Mouse (Mus musculus) layer of hippocampus, adult 8-10 months (tissue): Measurements from ENCODE around the gene Rnf10. TPM values are rescaled to one million over a fixed set of nuclear protein-coding genes. Genes with fewer than 3 reads are reported as not detected.

Experiments
- DNase-seq, 2 experiments: peaks; one replicate each; pipeline ENCODE4 v3.0.0; 2022; ENCODE audit warnings: low spot score in 2 of 2
- total RNA-seq, 4 experiments: library from RNA; stranded (reverse); gene quantifications; 2 replicates each; pipeline ENCODE4 v1.2.4; 2022

Gene Rnf10
- total RNA-seq, 4 experiments from 2014 or later = 226 to 251 (median 245) TPM

GRCm38 (mm10) chr5:115237803-115238728 lies 34.6 kb downstream of the Rnf10 start:
- peak; percentile 81 to 90 for DNase-seq

- DNase-seq = peak; percentile 76 to 91
These were observed 36.9 kb downstream of the Rnf10 start, which contains the start of gene Pop5 for GRCm38 (mm10) chr5:115235786-115236263. Pop5 (plus strand) TSS chr5:115235836.

- DNase-seq = peak; percentile 65 to 71
These were observed 37.4 kb downstream of the Rnf10 start for GRCm38 (mm10) chr5:115235323-115235771.

- DNase-seq = no peak
These were observed 38.2 kb downstream of the Rnf10 start for GRCm38 (mm10) chr5:115234519-115234918.

GRCm38 (mm10) chr5:115233031-115233780 lies 39.5 kb downstream of the Rnf10 start:
- DNase-seq = no peak

- no peak for DNase-seq
These were observed 40.2 kb downstream of the Rnf10 start for GRCm38 (mm10) chr5:115232516-115232915.

GRCm38 (mm10) chr5:115231552-115232120 lies 41.1 kb downstream of the Rnf10 start:
- no peak for DNase-seq

GRCm38 (mm10) chr5:115230830-115231551 lies 41.7 kb downstream of the Rnf10 start:
- no peak for DNase-seq

GRCm38 (mm10) chr5:115222485-115222884 lies 50.2 kb downstream of the Rnf10 start:
- no peak for DNase-seq

GRCm38 (mm10) chr5:115220931-115221640 lies 51.6 kb downstream of the Rnf10 start:
- DNase-seq = peak in 1 of 2 experiments; percentile 40

GRCm38 (mm10) chr5:115217998-115218397 lies 54.7 kb downstream of the Rnf10 start:
- DNase-seq = no peak

- DNase-seq = no peak
These were observed 57.2 kb downstream of the Rnf10 start for GRCm38 (mm10) chr5:115215273-115216185.

- no peak for DNase-seq
These were observed 57.8 kb downstream of the Rnf10 start for GRCm38 (mm10) chr5:115214864-115215263.

- no peak for DNase-seq
These were observed 59.8 kb downstream of the Rnf10 start for GRCm38 (mm10) chr5:115212861-115213260.

- DNase-seq = peak in 1 of 2 experiments; percentile 55
These were observed 60.2 kb downstream of the Rnf10 start for GRCm38 (mm10) chr5:115212451-115212850.

GRCm38 (mm10) chr5:115210380-115210779 lies 62.3 kb downstream of the Rnf10 start:
- DNase-seq = no peak

GRCm38 (mm10) chr5:115208601-115209000 lies 64.1 kb downstream of the Rnf10 start:
- no peak for DNase-seq

- DNase-seq = no peak
These were observed 64.8 kb downstream of the Rnf10 start for GRCm38 (mm10) chr5:115207892-115208291.

- no peak for DNase-seq
These were observed 65.5 kb downstream of the Rnf10 start for GRCm38 (mm10) chr5:115207244-115207643.
